Mouse (Mus musculus) left cerebral cortex, adult 2 months (tissue): ENCODE measurements at regions not wholly inside any gene's neighbourhood (a gene's known extent, or its start where the extent isn't known, plus 50 kb on each side); places are given as distances from the start of the nearest gene placed in this dataset.

Source experiments
- DNase-seq, 2 experiments: peaks; one replicate each; pipeline ENCODE4 v3.0.0; 2021 to 2022; ENCODE audit warnings: low spot score in 2 of 2, mixed read lengths in 1 of 2; ENCODE audit errors: extremely low spot score in 1 of 2
- H3K27ac ChIP-seq: fragments of 200-600 bp; 2 replicates; pipeline ENCODE4 v1.8.1; 2022
- H3K4me3 ChIP-seq: fragments of 200-600 bp; 2 replicates; pipeline ENCODE4 v1.8.1; 2022
- CTCF ChIP-seq: fragments of 200-600 bp; IDR thresholded peaks from 2 replicates; pipeline ENCODE4 v1.8.1; 2022; ENCODE audit warnings: antibody characterized with exemption, mild to moderate bottlenecking, moderate library complexity
- intact Hi-C: fragments of 180-260 bp; cut with DNase I; formaldehyde crosslinking; loops from one replicate; pipeline ENCODE4 v1.15.1; 2025

GRCm38 (mm10) chr1:154147001-154147571 is 53.9 kb upstream of the Zfp648 start:
- Histone ChIP-seq H3K4me3 (no peak overlapping the region), H3K27ac (no peak overlapping the region)
- intact Hi-C loops, result loop anchor here (5.0 kb wide), 1 partner anchor 110 kb away; no protein-coding TSS in a partner anchor
- DNase-seq, result no peak
- TF ChIP-seq CTCF, result no peak

- intact Hi-C loops, result loop anchor here (5.0 kb wide), 1 partner anchor 108 kb away; no protein-coding TSS in a partner anchor
These were observed 52.0 kb upstream of the Zfp648 start for GRCm38 (mm10) chr1:154148948-154149347.

GRCm38 (mm10) chr1:154149431-154150143 is 51.4 kb upstream of the Zfp648 start:
- no peak for TF ChIP-seq CTCF
- DNase-seq, result no peak
- intact Hi-C loops, result loop anchor here (5.0 kb wide), 1 partner anchor 108 kb away; no protein-coding TSS in a partner anchor
- H3K27ac ChIP-seq, result peak overlapping the region; percentile 90
- H3K4me3 ChIP-seq, result no peak overlapping the region

More at GRCm38 (mm10) chr1:154148948-154149347, 52.0 kb upstream of the Zfp648 start:
- no peak overlapping the region for H3K4me3 ChIP-seq
- TF ChIP-seq CTCF, result no peak
- H3K27ac ChIP-seq, result peak overlapping the region; percentile 68
- DNase-seq, result no peak

GRCm38 (mm10) chr1:154150167-154150851 is 50.7 kb upstream of the Zfp648 start:
- no peak; the same call in 1 of the 2 replicates for TF ChIP-seq CTCF
- Histone ChIP-seq H3K27ac (peak overlapping the region; percentile 90), H3K4me3 (no peak overlapping the region)
- intact Hi-C loops, result no loop called here
- DNase-seq, result peak; percentile 73 to 82
